Mouse (Mus musculus): ENCODE results near the gene Sh3bp4.

Sh3bp4 gene

DNA sequence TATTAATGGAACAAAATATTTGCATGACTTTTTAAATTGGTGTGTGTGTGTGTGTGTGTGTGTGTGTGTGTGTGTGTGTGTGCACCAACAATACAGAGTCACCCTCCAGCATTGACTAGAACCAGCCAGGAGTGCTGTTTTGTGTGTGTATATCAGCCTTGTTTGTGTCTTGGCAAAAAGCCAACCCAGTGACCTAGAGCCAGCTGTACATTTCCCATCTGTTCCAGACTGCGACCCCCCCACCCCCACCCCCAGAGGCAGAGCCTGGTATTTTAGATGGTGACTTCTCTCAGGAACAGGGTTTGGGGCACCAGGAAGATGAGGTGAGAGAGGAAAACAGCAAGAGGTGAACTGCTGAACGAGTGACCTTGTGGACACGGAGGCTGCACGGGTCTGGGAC, 24.2 kb downstream of the Sh3bp4 start:
- no peak for DNase-seq (ENCODE audit: low read depth)

DNA sequence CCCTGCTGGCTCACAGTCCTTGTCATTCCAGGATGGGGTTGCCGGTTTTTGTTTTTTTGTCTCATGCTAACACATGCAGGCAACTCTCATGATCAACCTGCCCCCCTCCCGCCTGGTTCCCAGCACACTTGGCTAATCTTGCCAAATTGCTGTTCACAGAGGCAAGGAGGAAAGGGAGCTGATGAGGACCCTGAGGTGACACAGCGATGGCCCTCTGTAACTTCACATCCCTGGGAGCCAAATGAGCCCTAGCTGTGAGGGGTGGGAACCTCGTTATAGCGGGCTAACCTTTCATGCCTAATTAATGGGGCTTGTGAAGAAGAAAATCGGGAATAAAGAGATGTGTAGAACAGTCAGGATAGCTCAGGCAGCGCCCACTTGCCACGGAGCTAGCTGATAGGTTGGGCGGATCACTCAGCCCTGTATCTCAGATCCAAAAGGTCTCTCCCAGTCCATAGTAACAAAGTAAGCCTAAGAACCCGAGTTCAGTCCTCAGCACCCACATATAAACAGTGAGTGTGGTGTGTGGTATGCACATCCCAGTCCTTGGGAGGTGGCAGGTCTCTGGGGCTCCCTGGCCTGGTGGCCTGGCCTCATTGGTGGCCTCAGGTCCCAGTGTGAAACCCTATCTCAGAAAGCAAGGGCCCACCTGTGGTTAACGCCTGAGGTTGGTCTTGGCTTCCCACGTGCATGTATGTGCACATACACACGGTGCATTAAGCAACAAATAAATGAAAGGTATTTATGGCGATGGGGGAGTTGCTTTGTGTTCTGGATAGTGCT, 25.6 kb downstream of the Sh3bp4 start:
- no peak for DNase-seq (ENCODE audit: low read depth)

DNA sequence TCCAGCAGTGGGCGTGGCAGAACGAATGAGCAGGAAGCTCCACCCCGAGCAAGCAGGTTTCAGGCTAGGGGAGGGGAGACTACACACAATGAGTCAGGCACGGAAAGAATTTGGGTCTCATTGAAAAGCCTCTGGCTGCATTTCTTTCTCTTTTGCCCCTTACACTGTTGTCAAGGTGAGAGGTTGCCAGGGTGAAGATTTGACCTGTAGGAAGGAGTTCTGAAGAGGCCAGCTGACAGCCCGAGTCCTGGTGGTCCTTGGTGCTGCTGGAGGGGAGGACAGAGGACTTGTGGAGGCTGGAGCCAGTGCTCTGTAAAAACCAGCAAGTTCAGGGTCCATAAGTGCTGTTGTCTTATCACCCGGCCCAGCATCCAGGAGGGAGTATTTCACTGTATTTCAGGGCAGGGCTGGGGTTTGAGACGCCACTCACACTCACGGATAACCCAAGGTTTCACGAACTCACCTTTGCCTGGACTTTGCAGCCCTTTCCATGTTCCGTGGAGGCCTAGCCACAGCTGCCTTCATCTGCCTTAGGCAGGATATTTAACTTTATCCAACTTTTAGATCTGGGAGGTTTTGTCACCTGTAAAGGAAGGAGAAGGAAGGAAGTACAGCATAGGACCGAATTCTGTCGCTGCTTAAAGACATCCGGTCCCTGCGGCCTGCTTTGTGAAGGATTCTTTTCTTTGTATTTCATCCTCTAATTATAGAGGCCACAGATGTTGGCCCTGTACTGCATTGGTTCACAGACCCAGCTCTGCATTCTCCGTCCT, 32.2 kb downstream of the Sh3bp4 start:
- DNase-seq (ENCODE audit: low read depth) = no peak

DNA sequence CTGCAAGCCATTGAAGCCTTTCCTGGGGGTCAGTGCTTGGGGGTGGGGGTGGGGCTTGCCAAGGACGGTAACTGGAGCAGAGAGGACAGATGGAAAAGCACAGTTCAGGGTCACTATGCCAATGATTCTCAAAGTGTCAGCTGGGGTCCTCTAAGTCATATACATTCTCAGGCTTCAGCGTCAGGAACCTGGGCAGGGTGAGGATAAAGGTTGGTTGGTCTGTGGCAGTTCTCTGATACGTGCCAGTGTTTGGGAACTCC, 32.7 kb downstream of the Sh3bp4 start:
- DNase-seq (ENCODE audit: low read depth) = no peak

DNA sequence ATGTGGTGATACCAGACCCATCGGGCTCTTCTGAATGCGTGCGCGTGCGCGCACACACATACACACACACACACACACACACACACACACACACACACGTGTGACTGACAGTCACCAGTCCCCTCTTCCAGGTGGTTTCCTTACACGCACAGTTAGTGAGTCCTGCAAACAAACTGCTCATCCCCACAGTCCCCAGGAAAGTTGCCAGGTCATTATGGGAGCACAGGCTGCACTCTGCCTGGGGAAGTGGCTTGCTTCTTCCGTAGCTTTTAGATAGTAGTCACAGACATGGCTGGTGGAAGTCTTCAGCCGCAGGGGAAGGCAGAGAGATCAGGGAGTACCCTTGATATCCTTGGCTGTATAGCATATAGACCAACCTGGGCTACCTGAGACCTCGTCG, 33.3 kb downstream of the Sh3bp4 start:
- no peak for DNase-seq (ENCODE audit: low read depth)

DNA sequence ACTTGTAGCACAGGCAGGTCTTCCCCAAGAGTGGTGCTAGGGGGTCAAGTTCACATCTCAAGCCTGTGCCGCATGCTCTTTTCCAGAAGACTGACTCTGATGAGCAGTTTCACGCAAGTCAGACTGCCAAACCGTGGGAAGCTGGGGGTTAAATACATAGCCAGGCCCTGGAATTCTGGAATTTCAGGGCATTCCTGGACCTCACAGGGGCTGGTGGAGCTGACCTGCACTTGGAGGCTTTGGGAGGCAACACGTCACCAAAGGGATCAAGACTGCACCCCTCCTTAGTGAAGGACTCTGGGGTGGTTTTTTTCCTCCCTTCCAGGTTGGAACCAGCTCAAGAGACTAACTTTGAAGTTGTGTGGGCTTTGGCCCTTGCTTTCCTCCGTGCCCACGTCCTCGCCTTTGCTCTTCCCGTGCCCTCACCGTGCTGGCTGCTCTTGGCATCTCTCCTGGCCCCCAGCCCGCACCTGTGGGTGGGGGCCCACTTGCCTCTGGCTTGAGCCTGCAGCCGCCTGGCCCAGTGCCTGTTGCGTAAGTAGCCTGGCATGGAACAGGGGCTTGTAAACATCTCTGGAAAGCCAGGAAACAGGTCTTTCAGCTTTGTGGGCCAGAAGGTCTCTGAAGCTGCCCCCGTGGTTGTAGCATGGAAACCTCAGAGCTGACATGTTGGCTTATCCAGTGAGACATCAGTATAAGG, 34.0 kb downstream of the Sh3bp4 start:
- no peak for DNase-seq (ENCODE audit: low read depth)

DNA sequence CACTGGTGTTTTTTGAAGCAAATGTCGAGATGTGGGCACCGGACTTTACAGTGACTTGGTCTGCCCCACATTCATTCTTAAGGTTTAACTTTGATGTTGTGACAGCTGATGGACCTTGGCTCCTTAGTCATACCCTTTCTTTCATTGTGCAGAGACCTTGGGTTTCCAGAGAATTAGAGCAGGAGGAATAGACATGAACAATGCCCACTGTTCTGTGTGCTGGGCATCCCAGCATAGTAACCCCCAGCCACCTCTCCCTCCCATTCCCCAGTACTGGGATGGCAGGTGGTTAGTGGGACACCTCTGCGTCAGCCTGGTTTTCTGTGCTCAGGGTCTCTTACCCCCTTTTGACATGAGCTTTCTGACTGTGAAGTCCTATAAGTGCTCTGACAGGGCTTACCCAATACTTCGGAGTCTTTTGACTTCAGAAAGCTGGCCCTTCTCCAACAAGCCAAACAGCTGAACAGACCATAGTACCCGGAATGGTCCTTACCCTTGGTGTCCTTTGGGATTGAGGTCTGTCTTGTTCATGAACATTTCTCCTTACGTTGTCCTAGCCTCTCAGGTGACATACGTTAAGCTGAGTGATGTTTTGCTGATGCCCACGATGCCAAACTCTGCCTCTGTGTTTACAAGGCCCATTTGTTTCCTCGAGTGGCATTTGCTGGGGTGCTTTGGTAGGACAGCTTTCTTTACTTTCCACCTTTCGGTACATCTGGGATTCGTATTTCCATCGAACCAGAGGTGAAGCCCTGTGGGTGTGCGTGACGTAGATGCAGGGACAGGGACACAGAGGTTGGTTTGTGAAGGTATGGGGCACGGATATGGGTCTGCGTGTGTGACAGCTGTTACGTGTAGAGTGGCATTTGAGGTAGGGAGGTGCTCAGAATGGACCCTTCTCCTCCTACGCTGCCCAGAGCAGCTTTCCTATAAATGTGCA, 35.9 kb downstream of the Sh3bp4 start:
- no peak for DNase-seq (ENCODE audit: low read depth)

DNA sequence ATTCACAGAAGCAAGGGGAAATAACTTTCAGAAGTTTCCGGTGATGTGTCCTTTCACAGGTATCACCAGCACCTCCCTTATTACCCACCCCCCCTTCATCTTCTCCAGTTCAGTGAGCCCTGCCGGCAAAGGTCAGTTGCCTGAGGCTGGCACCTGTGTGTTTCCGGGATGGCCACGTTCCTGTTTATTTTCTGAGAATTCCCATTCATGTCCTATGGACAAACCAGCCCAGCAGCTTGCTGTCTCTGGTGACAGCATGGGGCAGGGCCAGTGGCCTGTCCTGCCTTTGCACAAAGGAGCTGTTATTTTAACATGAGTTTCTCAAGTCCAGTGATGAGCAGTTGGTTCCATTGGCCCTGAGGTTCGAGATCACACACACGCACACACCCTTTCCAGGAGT, 37.3 kb downstream of the Sh3bp4 start:
- DNase-seq (ENCODE audit: low read depth) = no peak

DNA sequence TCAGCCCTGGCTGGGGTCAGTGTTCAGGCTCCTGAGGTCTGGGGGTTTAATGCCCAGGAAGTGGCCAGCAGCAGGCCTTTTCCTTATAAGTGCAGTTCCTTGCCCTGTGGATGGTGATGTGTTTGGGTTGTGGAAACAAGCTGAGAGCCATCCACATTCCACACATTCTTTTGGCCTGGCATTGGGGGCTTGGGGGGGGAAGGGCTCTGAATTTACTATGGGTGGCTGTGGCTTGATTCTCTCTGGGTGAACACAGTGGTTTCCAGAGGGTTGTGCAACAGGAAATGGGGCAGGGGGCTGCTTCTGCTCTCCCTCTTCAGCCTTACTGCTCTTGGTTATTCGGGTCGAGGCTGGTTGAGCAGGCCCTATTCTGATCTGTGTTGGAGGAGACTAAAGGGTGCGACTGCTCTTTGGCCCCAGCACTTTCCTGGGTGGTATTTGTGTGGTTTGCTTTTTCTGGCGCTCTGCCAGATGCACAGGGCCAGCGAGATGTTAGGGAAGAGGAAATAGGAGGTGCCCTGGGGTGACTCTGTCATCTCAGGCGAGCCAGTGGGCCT, 38.2 kb downstream of the Sh3bp4 start:
- DNase-seq (ENCODE audit: low read depth) = no peak

DNA sequence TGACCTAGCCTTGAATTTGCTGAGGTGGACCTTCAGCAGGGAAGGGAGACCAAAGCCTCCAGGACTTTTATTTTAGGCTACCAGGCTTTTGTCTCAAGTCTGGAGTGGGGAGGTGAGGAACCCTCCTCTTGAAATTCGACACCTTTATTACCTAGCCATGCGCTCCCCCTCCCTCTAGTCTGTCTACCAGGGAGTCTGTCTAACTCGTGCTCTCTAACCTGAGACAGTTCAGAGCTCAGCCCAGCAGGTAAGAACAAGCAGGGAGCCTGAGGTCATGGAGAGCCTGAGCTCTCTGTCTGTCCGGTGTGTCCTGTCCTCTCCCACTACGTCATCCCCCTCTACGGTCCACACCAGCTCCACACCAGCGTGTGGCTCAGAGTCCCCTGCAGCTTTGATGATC, 39.6 kb downstream of the Sh3bp4 start:
- no peak for DNase-seq (ENCODE audit: low read depth)

DNA sequence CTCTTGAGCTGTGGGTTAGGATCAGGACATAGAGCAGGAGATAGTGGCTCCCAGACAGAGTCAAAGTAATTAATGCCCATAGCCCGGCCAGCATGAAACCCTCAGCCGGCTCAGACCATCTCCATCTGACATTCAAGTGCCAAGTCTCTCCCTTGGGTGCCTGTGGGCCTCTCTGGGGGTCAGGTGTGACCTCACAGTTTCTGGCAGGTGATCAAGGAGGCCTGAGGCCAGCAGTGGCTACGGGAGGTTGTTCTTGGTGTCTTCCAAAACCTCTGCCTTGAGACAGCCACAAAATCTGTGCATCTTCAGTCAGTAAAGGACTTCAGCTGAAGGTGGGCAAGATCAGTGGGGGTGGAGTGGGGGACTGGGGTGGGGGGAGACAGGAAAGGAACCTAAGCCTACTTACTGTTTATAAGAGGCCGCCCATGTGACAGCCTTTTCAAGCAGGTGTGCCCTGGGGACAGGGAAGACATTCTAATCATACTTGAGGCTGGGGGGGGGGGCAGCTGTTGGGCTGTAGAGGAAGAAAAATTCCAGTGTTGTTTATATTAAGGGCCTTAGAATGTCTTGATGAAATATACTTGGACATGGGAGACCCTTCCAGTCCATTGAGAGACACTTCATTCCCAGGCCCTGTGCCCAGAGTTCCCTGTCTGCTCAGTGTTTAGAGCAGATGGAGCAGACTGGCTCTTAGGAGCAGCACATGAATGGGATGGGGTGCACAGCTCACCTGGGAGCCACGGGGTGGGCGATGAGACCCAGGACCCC, 40.7 kb downstream of the Sh3bp4 start:
- no peak for DNase-seq (ENCODE audit: low read depth)

DNA sequence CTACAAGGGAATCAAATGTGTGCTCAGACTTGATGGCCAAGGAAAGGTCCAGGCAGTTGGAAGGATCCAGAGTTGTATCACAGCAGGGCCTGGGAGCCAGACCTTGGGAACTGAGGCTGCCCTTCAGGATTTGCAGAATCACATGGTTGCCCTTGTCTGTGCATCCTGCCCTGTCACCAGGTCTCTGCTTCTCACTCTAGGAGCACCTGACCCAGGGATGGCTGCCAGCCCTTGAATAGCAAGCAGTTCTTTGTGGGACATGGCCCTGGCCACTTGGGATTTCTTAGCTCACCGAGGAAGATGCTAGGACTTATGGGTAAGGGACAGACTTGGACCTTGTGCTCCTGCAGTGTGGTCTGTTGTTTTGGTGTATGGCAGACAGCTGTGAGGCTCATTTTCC, 42.3 kb downstream of the Sh3bp4 start:
- DNase-seq (ENCODE audit: low read depth) = no peak

DNA sequence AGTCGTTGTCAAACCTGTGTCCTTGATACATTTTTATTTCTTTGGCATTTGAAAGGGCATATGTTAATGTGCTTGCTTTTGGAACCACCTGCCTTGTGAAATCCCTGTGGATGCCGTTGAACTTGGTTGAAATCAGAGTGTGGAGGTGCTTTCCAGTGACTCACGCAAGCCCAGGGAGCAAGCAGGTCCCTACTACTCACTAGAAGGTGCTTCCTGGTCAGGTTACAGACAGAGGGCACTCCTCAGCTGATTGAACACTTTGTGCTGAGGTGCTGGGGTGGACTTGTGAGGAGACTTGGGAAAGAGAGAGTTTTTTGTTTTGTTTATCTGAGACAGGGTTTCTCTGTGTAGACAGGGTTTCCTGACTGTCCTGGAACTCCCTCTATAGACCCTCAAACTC, 43.5 kb downstream of the Sh3bp4 start:
- no peak for DNase-seq (ENCODE audit: low read depth)

DNA sequence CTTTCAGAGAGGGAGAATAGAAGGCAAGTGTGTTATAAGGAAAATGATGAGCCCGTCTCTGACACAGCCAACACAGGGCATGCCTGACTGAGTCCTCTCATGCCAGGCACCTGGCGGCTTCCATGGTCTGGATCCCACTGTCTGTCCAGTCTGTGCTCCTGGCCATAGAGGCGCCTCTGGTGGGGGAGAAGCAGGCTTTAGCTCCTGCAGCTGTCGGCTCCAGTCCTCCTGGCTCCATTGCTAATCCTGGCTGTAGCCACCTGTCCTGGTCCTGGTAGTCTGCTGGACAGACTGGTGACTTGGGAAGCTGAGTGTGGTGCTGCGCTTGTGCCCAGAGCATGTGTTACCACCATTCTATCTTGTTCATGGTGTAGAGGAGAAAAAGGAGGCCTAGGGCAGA, 46.8 kb downstream of the Sh3bp4 start:
- DNase-seq (ENCODE audit: low read depth) = no peak

DNA sequence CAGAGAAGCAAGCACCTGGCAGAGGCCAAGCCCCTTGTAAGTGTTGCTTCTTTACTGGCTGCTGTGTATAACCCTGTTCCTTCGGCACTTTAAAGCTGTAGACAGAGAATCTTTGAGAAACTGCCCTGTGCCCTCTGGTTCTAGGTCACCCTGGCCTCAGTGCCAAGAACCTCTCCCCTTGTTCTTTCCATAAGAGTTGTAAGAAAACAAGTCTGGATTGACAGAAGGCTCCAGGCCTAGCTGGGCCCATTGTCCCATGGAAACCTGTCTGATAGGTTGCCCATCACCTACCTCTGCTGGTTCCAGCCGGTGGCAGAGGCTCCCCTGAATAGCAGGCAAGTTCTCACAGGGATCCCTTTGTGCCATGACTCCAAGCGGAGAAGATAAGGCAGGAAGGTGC, 47.9 kb downstream of the Sh3bp4 start:
- DNase-seq (ENCODE audit: low read depth) = no peak

DNA sequence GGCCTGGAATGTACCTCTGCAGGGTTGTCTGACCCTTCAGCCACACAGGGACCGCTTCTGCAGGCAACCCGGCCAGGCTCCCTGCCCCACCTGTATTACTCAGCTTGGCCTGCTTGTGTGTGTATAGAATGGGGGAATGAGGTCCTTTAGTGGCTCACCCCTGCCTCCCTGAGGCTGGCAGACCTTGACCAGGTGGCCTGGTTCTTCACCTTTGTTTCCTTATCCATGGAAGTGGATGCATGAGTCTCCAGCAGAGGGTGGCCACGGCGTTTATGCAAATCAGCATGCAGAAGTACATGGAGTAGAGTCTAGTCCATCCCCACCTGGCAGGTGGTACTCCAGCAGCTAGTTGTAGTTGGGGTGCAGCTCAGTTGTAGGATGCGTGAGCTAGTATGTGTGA, 48.6 kb downstream of the Sh3bp4 start:
- DNase-seq (ENCODE audit: low read depth) = no peak

DNA sequence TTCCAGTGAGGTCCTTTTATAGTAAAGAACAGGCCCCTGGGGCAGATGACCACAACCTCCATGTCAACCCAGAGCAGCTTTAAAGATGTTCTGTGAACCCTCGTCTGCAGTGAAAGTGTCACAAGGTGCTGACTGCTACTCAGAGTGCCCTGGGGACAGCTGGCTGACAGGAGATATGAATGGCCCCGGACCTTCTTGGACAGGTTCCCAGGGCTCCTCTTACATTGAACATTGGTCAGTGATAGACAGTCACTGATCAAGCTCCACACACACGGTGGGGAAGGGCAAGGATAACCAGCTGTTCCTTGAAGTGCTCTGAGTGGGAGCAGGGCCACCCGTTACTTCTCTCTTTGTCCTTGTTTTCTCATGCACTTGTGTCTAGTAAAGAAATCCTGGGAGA, 50.1 kb downstream of the Sh3bp4 start:
- DNase-seq (ENCODE audit: low read depth) = no peak

DNA sequence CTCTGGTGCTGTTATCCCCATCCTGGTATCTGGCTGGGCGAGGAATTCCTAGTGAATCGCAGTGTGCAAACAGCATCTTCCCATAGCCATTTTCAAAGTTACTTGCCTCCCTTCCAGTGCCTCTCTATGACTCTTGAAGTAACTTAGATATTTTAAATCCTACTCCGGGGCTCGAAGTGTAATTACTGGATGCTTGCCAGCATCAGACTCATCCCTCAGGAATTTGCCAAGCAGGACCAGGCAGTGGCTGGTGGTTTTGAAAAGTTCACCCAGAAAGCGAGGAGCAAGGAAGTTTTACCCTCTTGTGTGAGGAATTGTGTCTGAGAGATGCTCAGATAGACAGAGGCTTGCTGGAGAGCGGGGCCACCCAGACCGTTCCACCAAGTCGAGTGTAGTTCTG, 51.3 kb downstream of the Sh3bp4 start:
- DNase-seq (ENCODE audit: low read depth) = no peak

DNA sequence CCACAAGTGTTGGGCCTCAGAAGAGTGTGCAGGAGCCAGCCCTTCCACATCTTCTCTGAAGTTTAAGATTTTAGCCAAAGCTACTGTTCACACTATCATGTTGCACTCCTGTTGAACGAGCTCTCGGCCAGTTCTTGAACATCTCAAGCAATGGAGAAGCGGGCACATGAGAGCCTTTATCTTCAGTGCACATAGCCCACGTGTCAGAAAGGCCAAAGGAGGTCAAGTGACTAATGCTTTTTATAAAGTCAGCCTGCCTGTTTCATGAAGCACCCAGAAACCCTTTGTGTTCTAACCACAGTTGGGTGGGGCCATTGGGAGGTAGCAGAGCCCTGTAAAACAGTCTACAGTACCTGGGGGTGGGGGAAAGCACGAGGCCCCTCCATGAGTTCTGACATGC, 52.2 kb downstream of the Sh3bp4 start:
- no peak for DNase-seq (ENCODE audit: low read depth)

DNA sequence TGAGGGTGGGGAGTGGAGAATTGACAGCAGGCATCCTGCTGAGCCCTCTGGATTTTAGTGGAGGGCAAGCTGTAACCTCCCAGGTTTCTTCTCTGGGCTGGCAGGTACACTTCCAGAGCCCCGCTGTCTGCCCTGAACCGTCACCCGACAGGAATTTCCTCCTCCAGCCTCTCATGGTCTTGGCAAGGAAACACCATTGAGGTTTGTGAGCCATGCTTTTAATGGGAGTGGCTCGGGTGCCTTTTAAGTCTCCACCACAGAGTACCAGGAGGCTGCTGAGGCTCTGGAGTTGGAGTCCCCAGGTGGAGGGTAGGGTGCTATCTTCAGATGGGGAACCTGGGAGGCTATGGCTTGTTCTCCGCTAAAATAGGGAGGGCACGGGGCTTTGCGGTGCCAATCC, 53.9 kb downstream of the Sh3bp4 start:
- peak; percentile 74 for DNase-seq (ENCODE audit: low read depth)

DNA sequence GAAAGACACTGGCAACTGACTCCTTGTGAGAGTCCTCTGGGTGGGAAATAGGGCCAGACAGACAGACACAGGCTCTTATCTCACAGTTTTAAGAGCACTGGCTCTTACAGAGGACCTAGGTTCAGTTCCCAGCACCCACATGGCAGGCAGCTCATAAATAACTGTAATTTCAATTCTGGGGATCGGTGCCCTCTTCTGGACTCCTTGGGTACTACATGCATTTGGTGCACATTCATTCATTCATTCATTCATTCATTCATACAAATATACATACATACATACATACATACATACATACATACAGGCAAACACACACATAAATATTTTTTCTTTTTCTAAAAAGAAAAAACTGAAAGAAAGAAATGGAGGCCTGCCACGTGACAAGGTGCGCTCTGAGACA, 56.9 kb downstream of the Sh3bp4 start:
- DNase-seq (ENCODE audit: low read depth) = no peak
